Mouse (Mus musculus): ENCODE results near the gene AW011738.

DNA sequence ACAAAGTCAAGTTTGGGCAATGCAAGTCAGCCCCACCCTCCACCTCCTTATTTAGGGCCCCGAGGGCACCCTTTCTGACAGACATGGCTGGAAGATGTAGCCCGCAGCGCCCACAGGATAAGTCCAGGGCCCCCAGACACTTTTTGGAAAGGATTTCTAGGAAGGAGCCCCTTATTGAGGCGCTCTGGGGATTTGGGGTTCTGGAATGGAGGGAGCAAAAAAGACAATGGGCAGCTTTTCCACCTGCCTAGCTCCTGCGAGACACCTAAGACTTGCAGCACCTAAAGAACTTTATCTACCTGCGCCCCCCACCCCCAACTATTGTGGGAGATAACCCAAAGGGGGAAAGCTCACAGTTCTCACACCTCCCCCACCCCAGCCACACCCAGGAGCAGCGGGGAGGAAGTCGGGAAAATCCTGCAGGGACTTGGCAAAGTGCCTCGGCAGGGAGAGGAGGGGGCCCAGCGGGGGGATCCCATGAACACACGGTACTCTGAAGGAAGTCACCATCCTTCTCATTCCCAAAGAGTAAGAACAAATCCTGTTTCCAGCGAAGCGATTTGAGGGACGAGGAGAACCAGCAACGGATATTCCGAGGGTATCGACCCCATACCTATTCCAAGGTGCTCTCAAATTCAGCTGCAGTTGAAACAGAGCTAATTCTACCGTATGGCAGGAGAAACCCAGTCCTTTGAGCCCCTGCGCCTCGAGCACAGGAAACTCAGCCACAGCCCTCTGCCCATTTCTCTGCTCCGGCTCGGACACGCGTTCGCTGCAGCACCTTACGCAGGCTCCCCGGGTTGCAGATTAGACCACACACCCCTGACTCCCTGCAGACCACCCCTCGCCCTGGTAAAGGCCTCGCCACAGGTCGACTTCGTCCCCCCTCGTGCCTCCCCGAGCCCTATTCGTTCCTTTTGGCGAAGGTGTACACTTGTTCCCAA is 6.9 kb upstream of the AW011738 start:
- TF ChIP-seq CTCF (IDR thresholded peaks at IDR 0.05; ENCODE audit: control insufficient read depth, insufficient read depth, insufficient replicate concordance, low read depth, low read length) (no peak), POLR2A (IDR thresholded peaks at IDR 0.05; ENCODE audit: control insufficient read depth, low read depth, low read length) (no peak)

Data from testis, adult 2 months (tissue).